Mouse (Mus musculus): ENCODE results near the gene Zfp410. TPM values are rescaled to one million over a fixed set of nuclear protein-coding genes. Genes with fewer than 3 reads are reported as not detected.
"Not testable (repeated sequence)": the region's sequence is repeated elsewhere in the genome, so short reads cannot be mapped to it uniquely, and the experiment has no call there.

The Zfp410 gene
- total RNA-seq, 2 experiments from 2014 or later: 35.9 to 39.0 TPM

- DNase-seq (ENCODE audit: low spot score in 2 of 2): not testable (repeated sequence)
Measured at GRCm38 (mm10) chr12:84358699-84359098, 42.0 kb downstream of the Zfp410 start.

DNA sequence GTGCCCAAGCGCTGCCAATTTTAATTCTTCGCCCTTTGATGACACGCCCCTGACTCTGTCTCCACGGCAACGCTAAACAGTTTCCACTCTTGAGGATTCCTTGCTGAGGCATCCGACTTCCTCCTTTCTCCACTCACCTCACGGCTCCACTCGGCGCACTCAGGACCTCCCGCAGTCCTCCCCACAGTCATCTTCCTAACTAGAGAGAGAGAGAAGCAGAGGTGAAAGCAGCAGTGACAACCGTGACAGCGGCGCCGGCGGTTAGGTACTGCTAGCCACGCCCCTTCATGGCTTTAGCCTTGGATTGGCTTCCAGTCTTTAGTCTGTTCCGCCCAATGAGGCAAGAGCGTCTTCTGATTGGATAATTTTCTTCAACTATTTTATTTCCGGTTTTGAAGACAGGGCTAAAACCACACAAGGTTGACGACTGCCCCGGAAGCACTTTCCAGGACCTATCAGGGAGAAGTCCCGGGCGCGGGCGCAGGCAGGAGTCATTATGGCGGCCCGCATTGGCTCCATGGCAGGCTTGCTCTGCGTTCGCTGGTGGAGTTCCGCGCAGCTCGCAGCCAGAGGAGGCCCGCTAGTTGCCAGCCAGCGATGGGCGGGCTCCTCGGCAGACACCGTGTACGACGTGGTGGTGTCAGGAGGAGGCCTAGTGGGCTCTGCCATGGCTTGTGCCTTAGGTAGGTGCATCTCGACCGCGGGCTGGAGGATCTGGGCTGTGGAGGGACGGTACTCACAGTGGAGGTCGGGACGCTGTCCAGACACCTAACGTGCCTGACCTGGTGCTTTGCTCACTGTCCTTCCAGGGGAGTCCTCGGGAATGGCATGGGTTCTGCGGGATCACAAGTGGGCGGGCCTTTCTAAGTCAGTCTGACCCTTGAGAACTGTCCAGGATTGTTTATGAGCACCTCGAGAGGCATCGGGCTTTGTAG, 45.2 kb downstream of the Zfp410 start, which contains the start of the genes Coq6 and Fam161b:
Gene Coq6, plus strand, starts transcription at position 103 of the 935 bp plus-strand sequence.
Gene Fam161b, minus strand, starts transcription at position 279 of the 935 bp plus-strand sequence.
- DNase-seq (ENCODE audit: low spot score in 2 of 2): peak; percentile 89 to 97

GRCm38 (mm10) chr12:84362872-84363271, 46.2 kb downstream of the Zfp410 start:
- DNase-seq (ENCODE audit: low spot score in 2 of 2): no peak

DNA sequence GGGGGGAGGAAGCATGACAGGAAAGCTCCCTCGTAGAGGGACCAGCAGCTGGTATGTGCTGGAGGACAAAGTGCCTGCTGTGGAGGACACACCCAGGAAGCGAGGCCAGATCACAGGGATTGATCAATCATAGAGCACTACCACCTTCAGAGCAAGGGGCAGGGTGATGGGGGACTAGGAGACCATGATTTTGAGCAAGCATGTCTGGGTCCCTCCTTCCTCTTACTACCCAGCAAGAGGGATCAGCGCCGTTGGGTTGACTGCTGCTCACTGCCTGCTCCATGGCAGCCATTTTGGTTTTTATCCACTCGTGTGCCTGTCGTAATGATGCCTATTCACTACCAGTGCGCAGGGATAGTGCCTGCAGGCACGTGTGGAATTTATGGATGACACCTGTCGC, 47.6 kb downstream of the Zfp410 start:
- DNase-seq (ENCODE audit: low spot score in 2 of 2): no peak

DNA sequence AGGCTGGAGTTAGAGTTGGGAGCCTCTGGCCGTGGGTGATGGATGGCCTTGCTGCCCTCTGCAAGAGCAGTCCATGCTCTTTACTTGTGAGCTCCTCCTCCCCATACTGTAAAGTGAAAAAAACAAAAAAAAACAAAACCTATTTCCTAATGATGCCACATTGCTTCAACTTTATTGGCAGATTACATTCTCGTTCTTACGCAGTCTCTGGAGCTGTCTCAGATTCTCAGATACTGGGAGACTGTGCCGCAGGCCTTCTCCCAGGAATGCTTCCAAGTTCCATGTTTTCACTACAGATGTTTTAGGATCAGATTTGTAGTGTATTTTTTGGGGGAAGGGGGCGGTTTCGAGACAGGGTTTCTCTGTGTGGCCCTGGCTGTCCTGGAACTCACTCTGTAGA, 48.5 kb downstream of the Zfp410 start:
- DNase-seq (ENCODE audit: low spot score in 2 of 2): no peak

DNA sequence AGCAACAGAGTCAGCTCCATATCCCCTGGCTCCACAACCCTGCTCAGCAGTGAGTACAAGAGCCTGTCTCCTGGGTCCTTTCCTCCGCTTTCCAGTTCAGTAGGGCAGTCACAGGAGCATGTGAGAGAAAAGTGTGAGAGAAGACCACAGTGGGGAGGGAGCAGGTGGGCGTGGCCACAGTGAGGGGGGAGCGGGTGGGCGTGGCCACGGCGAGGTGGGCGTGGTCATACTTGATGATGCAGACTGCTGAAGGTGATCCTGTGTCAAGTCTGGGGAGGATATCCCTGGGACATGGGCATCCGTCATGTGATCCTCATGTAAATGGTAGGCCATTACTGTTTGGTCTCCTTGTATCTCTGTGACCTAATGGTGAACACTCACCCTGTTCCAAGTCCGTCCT, 50.3 kb downstream of the Zfp410 start:
- DNase-seq (ENCODE audit: low spot score in 2 of 2): no peak

- no peak for DNase-seq (ENCODE audit: low spot score in 2 of 2)
Measured at GRCm38 (mm10) chr12:84371647-84372046, 55.0 kb downstream of the Zfp410 start.

- no peak for DNase-seq (ENCODE audit: low spot score in 2 of 2)
Measured at GRCm38 (mm10) chr12:84373831-84374481, 57.3 kb downstream of the Zfp410 start.

DNA sequence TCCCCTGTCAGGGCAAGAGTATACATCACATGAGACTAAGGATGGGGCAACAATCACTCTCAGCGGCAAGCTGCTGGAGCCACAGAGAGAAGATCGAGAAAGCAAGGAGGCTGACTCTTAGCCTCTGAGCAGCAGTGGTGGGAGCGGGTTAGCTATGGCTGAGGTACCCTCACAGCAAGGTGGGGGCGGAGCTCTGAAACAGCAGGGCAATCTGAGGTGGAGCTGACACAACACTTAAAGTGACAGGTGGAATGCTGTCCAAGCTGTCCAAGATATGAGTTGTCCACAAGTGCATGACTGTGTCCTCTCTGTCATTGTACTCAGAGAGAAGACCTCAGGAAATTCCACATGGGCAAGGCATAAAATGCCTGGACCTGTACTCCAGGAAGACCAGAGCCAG, 65.7 kb downstream of the Zfp410 start:
- no peak for DNase-seq (ENCODE audit: low spot score in 2 of 2)

GRCm38 (mm10) chr12:84384644-84385081, 68.0 kb downstream of the Zfp410 start:
- peak in 1 of 2 experiments; percentile 5 for DNase-seq (ENCODE audit: low spot score in 2 of 2)

- DNase-seq (ENCODE audit: low spot score in 2 of 2): no peak
Measured at GRCm38 (mm10) chr12:84385408-84385807, 68.8 kb downstream of the Zfp410 start.

DNA sequence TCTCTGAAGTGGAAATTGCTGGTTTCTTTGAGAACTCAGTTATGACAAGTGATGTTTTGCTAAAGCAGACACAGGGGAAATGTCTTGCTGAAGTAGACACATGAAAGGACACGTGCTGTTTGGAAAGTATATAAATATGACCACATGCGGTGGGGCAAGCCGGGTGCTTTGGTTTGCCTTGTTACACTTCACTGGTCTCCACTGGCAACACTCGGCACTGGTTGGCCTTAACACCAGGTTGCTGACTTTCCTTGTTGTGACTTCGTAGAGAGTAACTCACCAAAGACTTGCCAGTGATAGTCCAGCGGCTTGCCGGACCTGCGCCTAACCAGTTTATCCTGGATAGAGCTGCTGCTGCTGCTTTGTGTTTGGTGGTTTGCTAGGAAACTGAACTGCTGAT, 71.4 kb downstream of the Zfp410 start:
- no peak for DNase-seq (ENCODE audit: low spot score in 2 of 2)

DNA sequence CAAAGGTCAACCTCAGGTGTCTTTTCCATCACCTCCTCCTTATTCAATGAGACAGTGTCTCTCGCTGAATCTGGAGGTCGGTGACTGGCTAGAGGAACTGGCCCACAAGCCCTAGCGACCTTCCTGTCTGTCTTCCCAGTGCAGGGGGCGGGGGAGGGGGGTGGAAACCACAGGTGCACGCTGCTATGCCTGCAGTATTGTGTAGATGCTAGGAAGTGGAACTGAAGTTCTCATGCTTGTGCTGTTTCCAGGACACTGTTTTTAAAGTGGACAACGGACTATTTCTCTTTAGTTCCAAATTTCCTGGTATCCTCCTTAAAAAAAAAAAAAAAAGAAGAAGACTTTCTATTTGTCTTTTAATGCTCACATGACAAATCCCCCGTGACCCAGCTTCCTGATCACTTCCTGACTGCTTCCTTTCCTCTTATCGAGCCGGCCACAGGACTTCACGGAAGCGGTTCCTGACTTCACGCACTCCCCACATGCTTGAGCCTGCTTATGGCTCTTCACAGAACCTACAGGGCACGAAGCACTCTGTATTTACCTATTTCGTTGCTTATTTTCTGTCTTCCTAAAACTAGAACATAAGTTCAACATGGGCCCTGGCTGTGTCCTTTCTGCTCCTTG, 72.2 kb downstream of the Zfp410 start:
- no peak for DNase-seq (ENCODE audit: low spot score in 2 of 2)

GRCm38 (mm10) chr12:84390336-84390735, 73.7 kb downstream of the Zfp410 start:
- no peak for DNase-seq (ENCODE audit: low spot score in 2 of 2)

- no peak for DNase-seq (ENCODE audit: low spot score in 2 of 2)
Measured at GRCm38 (mm10) chr12:84392681-84393080, 76.0 kb downstream of the Zfp410 start.

Other genes starting within 250 kb of the Zfp410 start
- gene Acot5, start 247.5 kb upstream of the Zfp410 start, total RNA-seq (2021): 1 to 10 TPM; 6.2 to 6.5 TPM
- gene Acot6, start 216.2 kb upstream of the Zfp410 start, total RNA-seq (2021): 1 to 10 TPM; 4.7 to 5.0 TPM
- 100 to 1,000 TPM in 1 of 2 experiments, 10 to 100 TPM in 1; 94.3 to 102 TPM for gene Dnal1, start 202.5 kb upstream of the Zfp410 start, total RNA-seq (2021)
- 1 to 10 TPM; 3.3 to 4.5 TPM for gene Pnma1, start 168.4 kb upstream of the Zfp410 start, total RNA-seq (2021)
- 10 to 100 TPM; 17.0 to 18.1 TPM for gene Elmsan1, start 98.0 kb upstream of the Zfp410 start, total RNA-seq (2021)
- 10 to 100 TPM; 38.9 to 39.4 TPM for gene Ptgr2, start 31.6 kb upstream of the Zfp410 start, total RNA-seq (2021)
- 10 to 100 TPM; 22.9 to 23.6 TPM for gene Coq6, start 44.8 kb downstream of the Zfp410 start, total RNA-seq (2021)
- 1 to 10 TPM; 9.6 to 9.7 TPM for gene Fam161b, start 45.0 kb downstream of the Zfp410 start, total RNA-seq (2021)
- 10 to 100 TPM; 24.9 to 26.3 TPM for gene Entpd5, start 92.2 kb downstream of the Zfp410 start, total RNA-seq (2021)
- 1 to 10 TPM; 7.1 to 8.3 TPM for gene Bbof1, start 92.2 kb downstream of the Zfp410 start, total RNA-seq (2021)
- gene Rnf113a2, start 100.3 kb downstream of the Zfp410 start, total RNA-seq (2021): 10 to 100 TPM; 12.1 to 12.2 TPM
- gene Aldh6a1, start 134.2 kb downstream of the Zfp410 start, total RNA-seq (2021): 10 to 100 TPM; 45.5 to 51.4 TPM
- gene Lin52, start 134.6 kb downstream of the Zfp410 start, total RNA-seq (2021): 10 to 100 TPM; 17.4 to 20.3 TPM